Mouse (Mus musculus) cerebellum, adult 9-11 months (tissue): ENCODE data around the gene Aqr.
"Not testable (repeated sequence)": the region's sequence is repeated elsewhere in the genome, so short reads cannot be mapped to it uniquely, and the experiment has no call there.

Source experiments
- DNase-seq: peaks from one replicate; pipeline ENCODE4 v3.0.0; 2022

The Aqr gene

DNA sequence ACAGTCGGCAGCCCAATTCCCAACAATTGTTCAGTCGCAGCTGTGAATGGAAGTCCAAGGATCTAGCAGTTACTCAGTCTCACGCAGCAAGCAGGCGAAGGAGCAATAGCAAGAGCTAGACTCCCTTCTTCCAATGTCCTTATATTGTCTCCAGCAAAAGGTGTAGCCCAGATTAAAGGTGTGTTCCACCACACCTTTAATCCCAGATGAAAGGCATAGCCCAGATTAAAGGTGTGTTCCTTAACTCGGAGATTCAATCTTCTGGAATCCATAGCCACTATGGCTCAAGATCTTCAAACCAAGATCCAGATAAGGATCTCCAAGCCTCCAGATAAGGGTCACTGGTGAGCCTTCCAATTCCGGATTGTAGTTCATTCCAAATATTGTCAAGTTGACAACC lies at the start of gene Aqr:
Gene Aqr, minus strand, starts transcription at position 101 of the 400 bp plus-strand sequence.
- DNase-seq, result not testable (repeated sequence)

DNA sequence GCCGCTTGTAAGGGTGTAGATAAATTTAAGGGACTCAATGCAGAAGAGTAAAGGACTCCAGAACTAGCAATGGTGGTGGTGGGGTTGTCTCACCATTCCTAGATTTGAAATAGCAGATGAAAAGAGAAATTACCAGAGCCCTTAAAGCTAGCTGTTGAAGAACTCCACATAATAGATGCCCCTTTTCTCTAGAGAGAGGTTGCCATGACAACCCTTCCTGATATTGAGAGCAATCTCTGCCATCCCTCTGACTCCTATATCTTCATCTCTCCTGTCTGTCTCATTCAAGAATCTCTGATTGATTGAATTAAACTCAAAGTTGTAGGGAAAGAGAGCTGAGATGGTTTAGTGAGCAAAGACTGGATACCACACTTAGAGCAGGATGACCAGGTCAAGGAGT lies 49.7 kb upstream of the Aqr start:
- DNase-seq, result no peak

DNA sequence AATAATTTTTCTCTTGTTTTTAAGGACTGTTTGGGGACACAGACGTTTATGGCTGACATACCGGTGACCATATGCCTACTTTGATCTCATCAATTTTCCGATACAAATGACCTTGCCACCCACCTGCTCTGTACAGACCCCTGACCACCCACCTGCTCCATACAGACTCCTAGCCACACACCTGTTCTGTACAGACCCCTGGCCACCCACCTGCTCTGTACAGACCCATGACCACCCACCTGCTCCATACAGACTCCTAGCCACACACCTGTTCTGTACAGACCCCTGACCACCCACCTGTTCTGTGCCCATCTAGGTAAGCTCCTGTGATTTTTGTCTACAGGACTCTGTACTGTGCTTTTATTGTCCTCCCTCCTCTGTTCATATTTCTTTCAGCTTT lies 48.8 kb upstream of the Aqr start:
- DNase-seq, result no peak

DNA sequence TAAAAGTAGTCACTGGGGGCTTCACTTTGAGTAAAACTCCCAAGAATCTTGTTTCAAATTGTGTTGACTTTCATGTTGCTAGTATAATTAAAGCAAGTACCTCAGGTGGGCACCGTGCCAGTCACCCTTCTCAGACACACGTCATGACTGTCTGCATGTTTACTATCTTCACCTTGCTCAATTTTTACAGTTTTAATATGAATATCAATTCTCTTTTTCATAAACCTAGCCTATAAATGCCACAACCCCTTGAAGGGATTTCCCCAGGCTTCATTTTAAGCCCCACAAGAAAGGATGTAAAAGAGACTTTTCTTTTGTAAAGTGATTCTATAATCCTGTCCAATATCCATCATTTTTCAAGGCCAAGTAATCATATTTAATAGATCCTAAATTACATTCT lies 44.4 kb upstream of the Aqr start:
- no peak for DNase-seq

DNA sequence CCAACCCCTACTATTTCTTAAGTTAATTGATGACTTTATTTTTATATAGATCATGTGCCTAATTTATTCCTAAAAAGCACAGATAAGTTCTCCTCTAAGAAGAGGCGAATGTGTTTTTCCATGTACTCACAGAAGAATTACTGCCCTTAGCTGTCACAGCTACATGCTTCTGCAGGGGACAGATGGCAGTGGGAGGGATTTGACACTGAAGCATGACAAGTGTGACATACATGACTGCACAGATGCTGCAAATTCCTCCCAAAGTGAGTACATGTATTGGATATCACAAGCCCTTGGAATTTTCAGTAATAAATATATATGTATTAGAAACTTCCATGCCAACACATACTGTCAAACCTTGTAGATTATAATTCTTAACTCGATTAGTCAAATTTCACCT lies 41.8 kb upstream of the Aqr start:
- DNase-seq, result no peak

DNA sequence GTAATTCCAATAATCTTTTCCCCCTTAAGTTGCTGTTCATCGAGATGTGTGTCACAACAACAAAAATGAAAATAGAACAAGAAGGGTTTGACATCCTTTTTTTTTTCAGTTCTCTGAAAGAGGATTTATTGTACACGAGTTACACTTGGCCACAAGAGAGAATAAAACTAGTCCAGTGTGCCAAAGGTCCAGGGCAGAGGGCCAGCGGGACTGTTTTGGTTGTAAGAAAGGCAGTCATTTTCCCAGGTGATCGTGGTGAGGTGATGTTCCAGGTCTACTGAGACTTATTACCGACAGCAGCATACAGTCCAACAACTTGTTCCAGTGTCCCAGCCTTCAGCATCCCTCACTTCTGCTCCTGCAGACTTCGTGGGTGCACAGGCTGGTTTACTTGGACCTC lies 18.2 kb upstream of the Aqr start:
- no peak for DNase-seq

DNA sequence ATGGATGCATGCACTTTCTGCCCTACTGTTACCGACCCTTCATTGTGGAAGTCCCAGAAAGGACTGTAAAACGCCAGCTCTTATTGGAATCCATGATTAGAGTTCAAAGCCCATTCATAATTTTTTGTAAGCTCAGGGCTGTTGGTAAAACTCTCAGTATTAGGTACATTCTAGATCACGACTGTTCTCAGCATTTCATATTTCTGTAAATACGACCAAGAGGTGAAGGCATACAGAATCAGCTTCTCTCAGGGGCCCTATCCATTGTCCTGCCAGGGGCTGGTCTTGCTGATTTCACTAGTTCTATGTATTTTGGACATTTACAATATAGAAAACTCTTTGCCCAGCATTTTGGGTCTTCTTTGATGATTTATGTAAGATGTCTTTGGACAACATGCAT lies 14.8 kb upstream of the Aqr start:
- no peak for DNase-seq

DNA sequence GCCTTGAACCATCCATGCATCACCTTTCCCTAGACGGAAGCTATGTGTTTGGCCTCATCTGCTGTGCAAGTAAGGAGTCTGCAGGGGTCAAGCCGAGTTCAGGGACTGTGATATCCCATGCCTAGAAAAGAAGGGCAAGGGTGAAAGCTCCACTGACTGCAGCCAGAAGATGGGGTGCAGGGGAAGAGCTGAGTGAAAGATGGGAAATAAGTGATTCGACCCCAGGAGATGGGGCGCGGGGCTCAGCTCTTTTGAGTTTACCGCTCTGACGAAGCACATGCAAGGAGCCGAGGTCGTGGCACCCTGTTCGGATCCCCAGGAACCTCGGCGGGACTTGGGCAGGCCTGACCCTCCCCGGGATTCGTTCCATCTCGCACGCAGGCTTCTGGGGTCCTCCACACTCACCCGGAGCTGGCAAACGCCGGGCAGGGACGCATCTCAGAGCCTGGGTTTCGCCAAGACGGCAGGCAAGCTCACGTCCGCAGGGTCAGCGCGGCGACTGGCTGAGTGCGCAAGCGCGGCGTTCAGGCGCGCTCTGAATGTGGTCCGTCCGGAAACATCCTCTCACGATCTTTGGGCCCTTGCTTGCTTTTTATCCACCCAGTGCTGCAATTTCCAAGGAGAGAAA lies 14.2 kb upstream of the Aqr start, which contains the start of gene Zfp770:
Gene Zfp770, minus strand, starts transcription at position 538 of the 628 bp plus-strand sequence.
- peak; percentile 81 for DNase-seq

DNA sequence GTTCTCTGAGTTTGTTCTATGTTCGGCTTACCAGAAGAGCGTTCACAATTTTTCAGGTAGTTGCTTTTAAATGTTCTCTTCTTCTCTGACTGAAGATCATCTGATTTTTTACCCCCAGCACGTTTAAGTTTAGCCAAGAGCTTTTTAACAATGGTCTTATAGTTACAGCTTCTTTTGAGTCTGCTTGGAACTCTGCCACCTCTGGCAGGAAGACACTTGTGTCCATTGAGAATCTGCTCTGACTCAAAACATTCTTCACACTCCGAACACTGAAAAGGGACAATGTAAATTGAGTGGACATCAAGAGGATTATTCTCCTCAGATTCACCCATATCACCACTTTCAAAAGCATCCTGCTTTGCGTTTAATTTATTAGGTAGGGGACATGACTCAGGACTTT lies 9.6 kb upstream of the Aqr start:
- DNase-seq, result no peak

DNA sequence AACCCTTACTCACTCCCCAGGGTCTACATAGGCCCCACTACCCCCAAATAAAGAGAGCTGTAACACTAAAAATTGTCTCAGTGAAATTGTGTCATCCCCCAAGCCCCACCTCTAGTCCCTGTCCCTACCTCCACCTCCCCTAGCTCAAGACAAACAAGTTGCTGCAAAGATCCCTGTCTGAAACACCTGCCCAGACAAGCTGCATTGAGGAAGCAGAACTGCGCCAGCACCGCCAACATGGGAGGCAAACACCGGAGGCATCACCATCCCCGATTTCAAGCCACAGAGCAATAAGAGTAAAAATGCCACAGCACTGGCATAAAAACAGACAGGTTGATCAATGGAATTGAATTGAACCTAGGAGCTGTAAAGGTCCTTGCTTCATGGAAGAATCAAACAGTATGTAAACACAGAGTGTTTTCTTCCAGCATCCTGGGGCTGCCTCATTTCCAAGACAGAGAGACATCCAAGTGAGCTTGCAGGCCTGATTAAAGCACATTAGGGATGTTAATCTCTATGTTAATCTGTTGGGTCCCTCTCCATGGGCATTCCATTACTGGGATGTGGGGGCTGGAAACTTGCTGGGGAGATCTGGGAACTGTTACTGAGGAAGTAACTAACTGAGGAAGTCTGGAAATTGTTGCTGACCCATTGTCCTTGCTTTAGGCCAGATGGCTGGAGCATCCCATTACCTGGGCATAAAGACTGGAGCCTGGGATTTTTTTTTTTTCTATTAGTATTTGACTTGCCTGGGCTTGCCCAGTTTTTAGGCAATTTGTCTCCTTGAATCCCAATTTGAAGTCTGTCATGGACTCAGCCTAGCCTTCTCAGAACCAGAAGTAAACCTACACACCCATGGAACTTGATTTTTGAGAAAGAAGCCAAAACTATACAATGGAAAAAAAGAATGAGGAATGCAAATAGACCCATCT lies 8.8 kb downstream of the Aqr start:
- no peak for DNase-seq

DNA sequence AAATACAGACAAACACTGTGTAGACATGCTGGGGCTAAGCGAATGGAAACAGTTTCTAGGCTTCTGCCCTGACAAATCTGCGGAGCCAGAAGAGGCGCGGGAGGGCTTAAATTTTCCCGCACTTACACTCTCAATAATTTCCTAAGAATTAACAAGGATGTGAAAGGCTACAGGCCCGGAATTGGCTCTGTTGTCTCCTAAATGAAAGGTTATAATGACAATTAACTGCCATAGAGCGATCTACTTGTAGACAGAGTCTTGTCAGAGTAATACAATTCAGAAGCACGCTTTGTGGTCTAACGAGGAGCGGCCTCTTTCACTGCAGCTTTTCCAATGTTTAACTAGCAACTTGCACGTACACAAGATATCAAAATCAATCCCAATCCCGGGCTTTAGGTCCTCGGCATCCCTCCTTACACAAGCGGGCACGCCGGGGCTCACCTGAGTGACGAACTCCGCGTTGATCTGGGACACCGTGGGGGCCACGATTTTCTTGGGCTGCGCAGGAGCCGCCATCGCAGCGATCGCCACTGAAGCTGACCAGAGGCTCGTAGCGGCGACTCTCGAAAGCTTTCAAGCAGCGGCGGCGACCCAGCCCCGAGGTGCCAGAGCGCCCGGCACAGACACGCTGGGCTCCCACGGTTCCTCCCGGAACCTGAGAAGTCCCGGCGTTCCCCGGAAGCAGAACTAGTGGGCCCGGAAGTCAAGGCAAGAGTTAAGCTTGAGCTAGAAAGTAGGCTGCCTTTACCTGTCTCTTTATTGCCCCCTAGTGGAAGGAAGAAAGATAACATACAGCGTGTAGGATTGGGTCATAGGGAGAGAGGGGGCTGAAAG lies 12.0 kb downstream of the Aqr start:
- peak; percentile 88 for DNase-seq

DNA sequence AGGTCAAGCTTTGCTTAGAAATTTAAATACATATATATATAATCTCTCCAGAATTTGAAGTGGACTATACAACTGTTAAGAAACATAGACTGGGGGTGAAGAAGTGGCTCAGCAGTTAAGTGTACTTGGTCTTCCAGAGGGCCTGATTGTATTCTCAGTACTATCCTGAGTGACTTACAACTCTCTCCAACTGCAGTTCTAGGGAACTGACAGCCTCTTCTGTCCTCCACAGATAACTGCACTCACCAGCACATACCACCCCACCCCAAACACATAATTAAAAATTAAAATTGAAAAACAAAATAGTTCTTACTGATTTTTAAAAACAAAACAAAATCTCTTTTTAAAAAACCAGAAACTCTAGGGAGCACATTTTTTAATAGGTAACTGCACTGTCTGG lies 13.6 kb downstream of the Aqr start:
- DNase-seq, result no peak

DNA sequence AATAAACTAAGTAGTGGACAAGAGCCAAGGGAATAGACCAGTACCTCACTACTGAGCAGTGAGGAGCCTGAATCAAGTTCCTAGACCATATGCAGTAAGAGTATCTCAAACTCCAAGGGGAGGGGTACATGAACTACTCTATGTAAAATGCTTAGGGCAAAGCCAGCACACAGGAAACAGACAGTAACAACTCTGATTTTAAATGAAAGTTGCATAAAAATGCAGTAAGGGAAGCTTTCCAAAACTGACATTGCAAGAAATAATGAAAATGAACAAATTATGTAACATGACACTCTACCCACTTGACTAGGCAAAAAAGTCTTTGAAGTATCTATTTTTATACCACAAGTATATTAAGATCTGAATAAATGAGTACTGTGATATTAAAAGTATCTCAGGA lies 19.0 kb downstream of the Aqr start:
- no peak for DNase-seq

DNA sequence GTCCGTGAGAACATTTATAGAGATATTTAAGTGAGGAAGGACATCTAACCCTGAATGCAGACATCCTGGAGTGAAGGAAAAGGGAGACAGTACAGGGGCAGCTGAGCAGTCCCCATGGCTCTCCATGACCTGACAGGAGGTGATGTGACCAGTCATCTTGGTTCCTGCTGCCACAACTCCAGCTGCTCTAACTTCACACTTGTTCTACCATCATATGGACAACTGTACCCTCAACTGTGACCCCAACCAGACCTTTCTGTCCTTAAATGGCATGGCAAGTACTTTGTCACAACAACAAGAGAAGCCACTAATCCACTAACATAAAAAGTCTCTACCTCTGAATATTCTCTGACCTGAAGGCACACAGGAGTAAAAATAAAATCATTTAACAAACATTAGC lies 24.8 kb downstream of the Aqr start:
- DNase-seq, result no peak

DNA sequence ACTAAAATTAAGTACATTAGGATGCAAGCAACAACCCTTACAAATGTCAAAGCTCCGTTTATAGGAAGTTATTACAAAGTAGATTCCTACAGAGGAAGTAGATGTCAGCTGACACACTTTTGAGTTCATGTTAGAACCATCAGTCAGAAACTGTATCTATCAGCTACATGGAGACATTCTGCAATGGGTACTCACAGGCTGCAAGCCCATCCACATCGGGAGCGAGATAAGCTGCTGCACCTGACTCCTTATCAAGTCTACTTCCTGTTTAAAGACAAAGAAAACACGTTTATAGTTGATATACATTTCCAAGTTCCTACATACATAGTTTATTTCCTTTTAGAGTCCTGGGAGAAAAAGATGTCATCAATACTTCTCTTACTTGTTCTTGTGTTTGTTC lies 29.5 kb downstream of the Aqr start:
- no peak for DNase-seq

DNA sequence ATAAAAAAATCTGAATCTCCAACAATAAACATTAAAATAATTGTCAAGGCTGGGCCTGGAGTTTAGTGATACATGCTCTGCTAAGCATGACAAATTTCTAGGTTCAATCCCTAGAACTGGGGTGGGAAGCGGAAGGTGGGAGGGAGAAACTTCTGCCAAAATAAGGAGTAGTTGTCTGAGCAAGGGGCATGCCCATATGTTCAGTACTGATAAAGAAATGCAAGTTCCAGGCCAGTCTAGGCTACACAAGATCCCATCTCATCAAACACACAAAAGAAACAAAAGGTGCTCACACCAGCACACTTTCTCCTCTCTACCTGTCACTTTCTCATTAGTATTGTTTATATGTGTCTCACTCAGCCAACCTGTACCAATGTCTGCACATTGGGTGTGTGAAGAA lies 30.2 kb downstream of the Aqr start:
- DNase-seq, result no peak

DNA sequence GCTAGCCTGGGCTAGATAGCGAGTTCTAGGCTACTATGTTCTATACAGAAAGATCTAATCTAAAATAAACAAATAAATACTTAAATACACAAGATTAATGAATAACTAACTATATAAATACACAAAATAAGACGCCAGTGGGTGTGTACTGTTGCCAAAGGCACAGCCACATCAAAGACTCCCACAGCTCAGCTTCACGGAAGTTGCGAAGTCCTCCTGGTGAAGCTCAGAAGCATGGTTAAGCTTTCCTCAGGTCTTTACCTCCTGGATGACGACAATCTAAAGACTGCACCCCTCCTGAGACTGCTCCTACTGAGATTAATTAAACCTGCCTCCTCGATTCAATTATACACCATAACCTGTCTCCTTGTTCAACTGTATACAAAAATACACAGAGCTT lies 33.6 kb downstream of the Aqr start:
- DNase-seq, result no peak

DNA sequence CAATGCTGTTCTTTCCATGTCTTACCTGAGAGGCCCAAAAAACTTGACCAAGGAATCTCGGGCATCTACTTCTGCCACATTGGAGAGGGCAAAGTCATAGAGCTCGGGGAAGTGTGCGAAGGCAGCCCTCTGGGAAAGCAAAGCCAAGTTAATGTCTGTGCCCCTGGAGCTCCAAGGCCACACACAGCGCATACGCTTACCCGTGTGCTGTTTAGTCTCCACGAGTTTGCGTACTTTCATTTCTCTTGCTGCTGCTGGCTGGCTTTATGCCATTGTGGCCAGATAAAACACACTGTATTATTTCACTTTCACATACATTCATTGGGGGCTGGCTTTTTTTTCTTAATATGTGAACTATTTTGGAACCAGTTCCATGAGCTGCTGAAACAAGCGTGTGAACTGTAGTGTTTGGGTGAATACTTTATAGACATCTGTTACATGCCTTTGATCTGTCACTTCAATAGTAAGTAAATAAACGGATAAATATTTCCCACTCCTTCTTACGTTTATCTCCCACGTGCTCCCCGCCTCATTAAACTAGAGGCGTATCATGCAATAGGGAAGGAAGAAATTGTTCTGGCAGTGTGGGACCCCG lies 39.9 kb downstream of the Aqr start:
- DNase-seq, result no peak

DNA sequence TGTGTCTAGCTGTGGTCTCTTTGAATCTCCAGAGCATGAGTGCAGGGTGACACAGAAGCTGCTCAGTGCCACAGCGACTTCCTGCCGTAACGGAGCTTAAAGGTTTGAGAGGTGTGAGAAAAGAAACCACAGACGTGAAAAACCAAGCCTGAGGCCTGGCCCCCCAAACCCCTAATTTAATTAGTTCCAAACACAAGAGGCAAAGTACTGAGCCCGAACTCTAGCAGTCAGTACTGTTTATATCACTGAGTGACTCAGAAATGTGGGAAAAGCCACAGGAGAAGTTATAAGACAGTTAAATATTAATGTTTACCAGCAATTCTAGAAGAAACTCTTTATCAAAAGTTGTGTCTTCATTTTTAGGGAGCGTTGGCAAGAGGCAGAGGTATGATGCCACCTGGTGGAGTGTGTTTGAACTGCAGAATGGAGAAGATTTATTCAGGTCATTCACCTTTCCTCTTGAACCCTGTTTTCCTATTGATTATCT lies 41.5 kb downstream of the Aqr start:
- DNase-seq, result no peak

DNA sequence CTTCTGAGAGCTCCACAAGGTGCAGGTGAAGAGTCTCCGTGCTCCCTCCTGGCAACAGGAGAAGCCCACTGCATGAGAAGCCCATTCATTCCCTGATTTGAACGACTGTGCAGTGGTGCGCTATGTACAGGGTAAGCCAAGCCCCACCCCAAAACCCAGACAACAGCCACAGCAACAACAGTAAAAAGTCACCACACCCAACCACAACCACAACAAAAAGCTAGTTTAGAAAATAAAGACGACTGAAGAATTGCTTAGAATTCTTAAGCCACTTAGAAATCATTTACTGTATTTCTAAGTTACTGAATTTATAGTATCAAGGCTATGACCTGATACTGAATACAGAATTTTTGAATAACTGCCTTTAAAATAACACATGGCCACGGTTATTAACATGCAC lies 41.9 kb downstream of the Aqr start:
- DNase-seq, result no peak

DNA sequence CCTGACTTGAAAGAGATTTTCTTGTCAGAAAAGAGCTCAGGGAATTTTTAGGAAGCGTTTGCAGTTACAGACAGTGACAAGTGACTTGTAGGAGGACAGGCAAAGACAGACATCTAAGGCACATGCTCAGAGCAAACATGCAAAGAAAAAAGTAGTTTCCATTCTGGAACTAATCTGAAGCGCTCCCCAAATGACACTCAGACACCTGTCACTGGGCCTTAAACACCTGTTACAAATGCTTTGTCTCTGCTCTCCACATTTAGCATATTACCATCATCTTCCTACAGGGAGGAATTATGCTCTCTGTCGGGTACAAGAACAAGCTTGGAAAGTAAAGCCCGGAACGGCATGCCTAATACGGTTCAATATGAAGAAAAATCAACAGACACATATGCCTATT lies 43.0 kb downstream of the Aqr start:
- no peak for DNase-seq

DNA sequence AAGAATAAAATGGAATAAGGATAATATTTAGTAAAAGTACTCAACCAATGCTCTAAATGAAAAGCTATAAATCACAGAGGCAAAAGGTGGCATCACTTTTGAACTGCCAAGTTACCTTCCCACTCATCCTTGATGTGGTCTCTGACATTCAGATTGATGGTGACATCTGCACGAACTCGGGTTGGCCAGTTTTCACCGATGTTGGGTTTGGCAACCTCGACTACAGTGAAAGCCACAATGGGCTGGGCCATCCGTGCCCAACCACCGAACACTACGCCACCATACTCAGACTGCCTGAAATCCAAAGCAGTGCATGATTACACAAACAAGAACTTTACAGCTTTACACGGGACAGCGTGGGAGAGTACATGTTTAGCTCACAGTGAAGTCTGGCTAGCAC lies 50.1 kb downstream of the Aqr start:
- DNase-seq, result no peak

DNA sequence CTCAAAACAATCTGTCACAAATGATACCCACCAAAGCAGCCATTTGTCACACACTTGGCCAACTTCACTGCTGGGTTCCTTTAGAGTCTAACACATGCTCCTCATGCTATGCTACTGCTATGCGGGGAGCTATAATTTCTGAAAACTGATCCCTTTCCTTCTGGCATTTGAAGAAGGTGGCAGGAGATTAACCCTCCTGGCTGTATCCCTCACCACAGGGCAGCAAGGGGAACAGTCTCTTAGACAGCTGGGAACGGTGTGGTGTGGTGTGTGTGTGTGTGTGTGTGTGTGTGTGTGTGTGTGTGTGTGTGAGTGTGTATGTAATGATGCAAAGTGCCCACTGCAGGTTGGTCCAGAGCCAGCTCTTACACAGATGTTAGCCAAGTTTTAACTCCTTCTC lies 51.0 kb downstream of the Aqr start:
- DNase-seq, result no peak
